Mouse (Mus musculus) thymus, adult 2 months (tissue): ENCODE data around the gene Ifnar2.

Experiments used
- CTCF ChIP-seq: fragments of 200-500 bp; IDR thresholded peaks from 2 replicates; pipeline ENCODE4 v1.5.1; 2012; ENCODE audit warnings: mild to moderate bottlenecking, control low read depth, low read length, moderate library complexity, borderline replicate concordance; ENCODE audit not compliant: control insufficient read depth, poor library complexity, insufficient read depth; ENCODE audit errors: extremely low read depth
- POLR2A ChIP-seq: fragments of 200-500 bp; IDR thresholded peaks from 2 replicates; pipeline ENCODE4 v1.6.1; 2012; ENCODE audit warnings: mild to moderate bottlenecking, low read length, control low read depth, moderate library complexity; ENCODE audit not compliant: control insufficient read depth, poor library complexity, insufficient read depth; ENCODE audit errors: extremely low read depth

DNA sequence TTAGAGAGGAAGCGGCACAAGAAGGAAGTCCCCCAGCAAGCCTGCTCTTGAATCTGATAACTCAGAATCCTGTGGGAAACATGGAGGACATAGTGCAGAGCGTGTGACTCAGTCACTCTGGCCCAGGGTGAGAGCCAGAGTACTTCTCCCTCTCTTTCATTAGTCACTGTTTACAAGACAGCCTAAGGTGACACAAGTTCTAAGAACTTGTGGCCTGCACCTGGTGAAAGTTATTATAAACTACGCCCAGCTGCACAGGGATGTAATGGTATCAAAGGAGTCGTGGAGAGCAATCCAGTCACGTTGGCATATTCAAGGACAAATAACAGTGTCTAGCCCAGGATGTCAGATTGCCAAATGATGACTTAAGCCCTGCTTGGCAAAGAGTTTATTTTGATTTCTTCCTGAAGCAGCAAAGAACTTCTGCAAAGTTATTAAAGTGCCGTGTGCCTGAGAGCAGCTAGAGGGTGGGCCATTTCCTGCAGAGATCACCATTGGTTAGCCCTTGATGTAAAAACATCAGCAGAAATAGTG is 79.8 kb downstream of the Ifnar2 start:
- no peak for TF ChIP-seq POLR2A
- TF ChIP-seq CTCF = no peak
